Mouse (Mus musculus): ENCODE measurements around the gene Tnrc6c. TPM values are rescaled to one million over a fixed set of nuclear protein-coding genes. Genes with fewer than 3 reads are reported as not detected.

The Tnrc6c gene
- 4.7 and 4.8 TPM in 2 replicates for polyA plus RNA-seq (2016; fragmentation: Nextera tagmentation; extraction: Ambion mirVana)

DNA sequence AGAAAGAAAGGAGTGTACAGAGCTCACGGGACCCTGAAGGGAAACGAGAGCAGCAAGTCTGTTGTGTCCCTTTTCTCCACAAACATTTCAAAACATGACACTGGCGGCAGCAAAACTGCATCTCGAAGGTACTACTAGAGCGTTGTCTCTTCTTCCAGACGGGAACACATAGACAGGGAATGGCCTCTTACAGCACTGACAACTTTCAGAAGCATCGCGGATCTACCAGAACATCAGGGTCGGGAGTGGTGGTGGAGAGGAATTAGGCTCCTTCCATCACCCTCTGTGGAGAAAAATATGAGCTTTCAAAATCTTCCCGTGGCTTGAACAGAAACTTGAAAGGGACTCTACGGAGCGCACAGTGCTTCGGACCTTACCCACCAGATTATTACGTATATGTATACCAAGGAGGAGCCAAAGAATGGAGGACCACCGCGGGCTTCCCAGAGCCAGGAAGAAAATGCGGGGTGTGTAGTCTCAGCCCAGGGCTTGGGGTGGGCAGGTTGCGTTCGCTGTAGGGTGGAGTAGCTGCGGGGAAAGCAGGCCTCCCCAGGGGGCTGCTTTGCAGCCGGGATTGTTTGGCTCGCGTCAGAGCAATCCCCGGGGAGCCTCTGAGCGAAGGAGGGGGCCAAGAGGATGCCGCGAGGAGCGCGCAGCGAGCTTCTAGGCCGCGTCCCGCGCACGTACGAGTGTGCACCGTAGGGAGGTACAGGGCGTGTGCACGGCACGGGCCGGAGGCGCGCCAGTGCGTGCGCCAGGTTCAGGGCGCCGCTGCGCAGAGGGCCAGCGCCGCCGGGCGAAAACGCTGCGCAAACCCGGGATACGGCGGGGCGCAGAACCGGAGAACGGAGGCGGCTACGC, at the start of gene Tnrc6c:
TSS of gene Tnrc6c (plus strand) at position 799 of the 861 bp plus-strand sequence.
- H3K4me2 ChIP-seq = peak within 1 kb of the TSS; percentile 99
- peak within 1 kb of the TSS; percentile 83 for H3K27ac ChIP-seq
- H3K36me3 ChIP-seq = no peaks in the 10 kb centered on the region
- WGBS (ENCODE audit: insufficient replicate concordance) = 2% methylated on average over 62 of the region's 62 CpGs
- no peaks in the 10 kb centered on the region for H3K9me3 ChIP-seq (replicated peaks)
- ATAC-seq = peak; percentile 74
- peak within 1 kb of the TSS; percentile 88 for H3K9ac ChIP-seq
- peaks cover 44% of the 10 kb centered on the region for H3K4me1 ChIP-seq
- peak within 1 kb of the TSS; percentile 83 for H3K4me3 ChIP-seq
- H3K27me3 ChIP-seq (replicated peaks) = peaks cover 55% of the 10 kb centered on the region

DNA sequence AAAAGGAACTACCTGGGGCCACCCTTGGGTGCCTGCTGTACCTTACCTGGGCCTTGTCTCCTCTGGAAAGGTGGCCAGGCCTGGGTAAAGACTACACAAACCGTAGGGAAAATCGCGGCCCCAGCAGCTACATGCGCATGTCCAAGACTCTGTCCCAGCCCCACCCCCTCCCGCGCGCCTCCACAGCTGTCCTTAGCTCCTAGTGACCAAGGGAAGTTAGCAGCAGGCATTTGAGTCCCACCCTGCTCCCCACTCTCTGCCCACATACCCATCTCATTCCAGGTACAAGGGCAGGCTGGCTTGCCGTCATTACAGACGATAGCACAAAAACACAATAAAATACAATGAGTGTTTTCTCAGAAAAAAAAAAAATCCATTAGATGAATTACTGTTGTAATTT, 48.0 kb upstream of the Tnrc6c start:
- Histone ChIP-seq H3K27ac (no peak overlapping the region), H3K4me3 (no peak overlapping the region), H3K9ac (no peak overlapping the region), H3K9me3 (replicated peaks) (no peaks in the 10 kb centered on the region), H3K4me2 (peak overlapping the region; percentile 23; the same call in 1 of the 2 replicates), H3K4me1 (peaks cover 11% of the 10 kb centered on the region), H3K27me3 (replicated peaks) (peaks cover 90% of the 10 kb centered on the region), H3K36me3 (no peaks in the 10 kb centered on the region)
- ATAC-seq = no peak
- WGBS (ENCODE audit: insufficient replicate concordance) = 29% methylated on average over 9 of the region's 9 CpGs

DNA sequence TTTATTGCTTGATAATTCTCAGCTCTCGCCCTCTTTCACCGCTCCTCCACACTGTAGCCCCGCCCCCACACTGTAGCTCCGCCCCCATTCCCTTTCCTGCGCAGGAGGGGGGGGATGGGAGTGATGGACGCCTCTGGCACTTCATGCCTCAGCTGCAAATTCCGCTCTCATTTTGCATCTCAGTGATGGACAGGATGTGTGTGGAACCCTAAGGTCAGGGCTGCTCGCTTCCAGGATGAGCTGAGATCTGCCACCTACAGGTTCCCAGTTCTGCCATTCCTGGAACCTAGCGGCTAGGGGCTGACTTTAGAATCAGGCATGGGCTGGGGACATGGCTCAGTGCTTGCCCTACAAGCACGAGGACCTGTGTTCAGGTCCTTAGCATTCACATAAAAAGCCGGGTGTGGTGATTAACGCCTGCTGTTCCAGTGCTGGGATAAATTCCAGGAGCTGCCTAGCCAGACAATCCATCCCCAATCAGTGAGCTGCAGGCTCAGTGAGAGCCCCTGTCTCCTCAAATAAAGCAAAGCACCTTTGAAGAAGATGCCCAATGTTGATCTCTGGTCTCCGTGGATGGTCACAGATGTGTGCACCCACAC, 47.4 kb upstream of the Tnrc6c start:
- no peak for ATAC-seq
- Histone ChIP-seq H3K27ac (no peak overlapping the region), H3K4me1 (peaks cover 17% of the 10 kb centered on the region), H3K4me2 (no peak overlapping the region), H3K9ac (no peak overlapping the region), H3K4me3 (no peak overlapping the region), H3K9me3 (replicated peaks) (no peaks in the 10 kb centered on the region), H3K36me3 (no peaks in the 10 kb centered on the region), H3K27me3 (replicated peaks) (peaks cover 90% of the 10 kb centered on the region)
- WGBS (ENCODE audit: insufficient replicate concordance) = 14% methylated on average over 13 of the region's 13 CpGs

DNA sequence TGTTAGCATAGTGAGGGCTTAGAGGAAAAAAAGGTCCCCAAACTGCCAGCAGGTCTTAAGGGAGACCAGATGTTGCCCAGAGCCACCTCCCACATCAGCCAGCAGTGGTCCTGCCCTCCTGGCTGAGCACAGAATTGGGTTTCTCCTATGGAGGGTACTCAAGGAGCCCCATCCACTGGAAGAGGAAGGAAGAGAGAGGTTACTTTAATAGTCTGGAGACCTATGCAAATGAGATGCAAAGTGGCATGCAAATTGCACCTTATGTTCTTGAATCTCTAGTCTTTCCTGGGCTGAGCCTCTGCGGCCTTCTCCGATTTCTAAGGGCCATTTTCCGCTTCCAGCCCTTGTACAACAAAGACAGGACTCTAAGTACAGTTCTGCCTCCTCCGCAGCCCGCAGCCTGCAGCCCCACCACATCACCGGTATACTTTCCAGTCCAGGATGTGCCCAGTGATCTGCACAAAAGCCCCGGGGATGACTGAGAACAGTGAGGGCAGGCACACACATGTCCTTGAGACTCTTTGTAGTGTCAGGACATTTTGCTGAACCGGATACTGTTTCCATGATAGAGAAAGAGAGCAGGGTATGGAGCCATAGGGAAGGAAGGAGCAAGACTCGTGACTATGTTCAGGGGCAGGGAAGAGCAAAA, 45.8 kb upstream of the Tnrc6c start:
- H3K27me3 ChIP-seq (replicated peaks) = peaks cover 93% of the 10 kb centered on the region
- H3K27ac ChIP-seq = no peak overlapping the region
- peaks cover 18% of the 10 kb centered on the region for H3K4me1 ChIP-seq
- 49% methylated on average over 9 of the region's 9 CpGs for WGBS (ENCODE audit: insufficient replicate concordance)
- H3K9me3 ChIP-seq (replicated peaks) = no peaks in the 10 kb centered on the region
- H3K4me3 ChIP-seq = no peak overlapping the region
- no peaks in the 10 kb centered on the region for H3K36me3 ChIP-seq
- no peak overlapping the region for H3K9ac ChIP-seq
- ATAC-seq = no peak
- no peak overlapping the region for H3K4me2 ChIP-seq

DNA sequence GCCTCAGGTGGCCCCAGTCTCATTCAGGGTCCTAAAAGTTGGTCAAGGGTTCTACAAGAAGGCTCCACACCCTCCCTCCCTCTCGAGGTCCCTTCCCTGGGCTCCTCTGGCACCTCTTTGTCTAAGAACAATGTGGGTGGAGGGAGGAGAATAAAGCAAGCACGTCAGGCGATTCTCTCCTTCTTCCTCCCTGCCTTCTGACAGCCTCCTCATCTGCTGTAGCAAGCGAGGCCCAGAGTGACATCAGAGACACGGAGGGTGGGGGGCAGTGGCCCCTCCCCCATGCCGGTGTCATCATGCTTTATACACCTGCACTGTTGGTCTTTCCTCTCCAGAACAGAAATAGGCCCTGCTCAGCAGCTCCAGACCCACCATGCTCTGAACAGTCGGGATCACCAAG, 45.1 kb upstream of the Tnrc6c start:
- Histone ChIP-seq H3K4me2 (no peak overlapping the region), H3K9me3 (replicated peaks) (no peaks in the 10 kb centered on the region), H3K27ac (no peak overlapping the region), H3K4me1 (peaks cover 18% of the 10 kb centered on the region), H3K27me3 (replicated peaks) (peaks cover 93% of the 10 kb centered on the region), H3K36me3 (no peaks in the 10 kb centered on the region), H3K4me3 (no peak overlapping the region), H3K9ac (no peak overlapping the region)
- no peak for ATAC-seq
- WGBS (ENCODE audit: insufficient replicate concordance) = 40% methylated on average over 7 of the region's 7 CpGs

DNA sequence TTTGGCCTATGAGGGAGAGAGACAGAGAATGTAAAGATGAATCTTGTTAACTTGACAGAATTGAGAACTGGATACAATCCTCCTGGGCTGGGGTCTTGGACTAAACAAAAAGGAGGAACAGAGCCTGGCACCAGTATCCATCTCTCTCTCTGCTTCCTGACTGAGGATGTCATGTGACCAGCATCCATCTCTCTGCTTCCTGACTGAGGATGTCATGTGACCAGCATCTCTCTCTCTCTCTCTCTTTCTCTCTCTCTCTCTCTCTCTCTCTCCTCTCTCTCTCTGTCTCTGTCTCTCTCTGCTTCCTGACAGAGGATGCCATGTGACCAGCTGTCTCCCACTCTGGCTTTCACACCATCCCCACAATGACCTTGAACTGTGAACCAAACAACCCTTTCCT, 43.5 kb upstream of the Tnrc6c start:
- peaks cover 94% of the 10 kb centered on the region for H3K27me3 ChIP-seq (replicated peaks)
- H3K4me1 ChIP-seq = peaks cover 18% of the 10 kb centered on the region

DNA sequence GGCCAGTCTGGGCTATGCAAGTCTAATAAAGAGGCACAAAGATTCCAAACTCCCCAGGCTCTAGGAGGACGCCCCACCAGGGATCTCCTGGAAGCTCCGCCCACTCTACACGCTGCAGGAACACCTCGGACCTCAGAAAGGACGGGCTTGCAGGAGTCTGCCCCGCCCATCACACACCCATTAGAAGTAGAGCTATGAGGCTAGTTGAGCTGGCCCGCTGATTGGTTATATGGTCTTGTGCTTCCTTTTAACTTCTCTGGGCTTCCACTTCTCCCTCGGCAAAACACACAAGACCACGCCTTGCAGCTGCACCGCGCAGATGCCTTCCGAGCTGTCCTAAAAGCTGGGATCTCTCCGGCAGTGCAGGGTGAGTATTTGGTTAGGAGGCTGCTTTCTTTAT, 43.0 kb upstream of the Tnrc6c start:
- Histone ChIP-seq H3K27me3 (replicated peaks) (peaks cover 94% of the 10 kb centered on the region), H3K9me3 (replicated peaks) (no peaks in the 10 kb centered on the region), H3K27ac (no peak overlapping the region), H3K4me3 (no peak overlapping the region), H3K4me1 (peaks cover 16% of the 10 kb centered on the region), H3K4me2 (peak overlapping the region; percentile 48), H3K9ac (no peak overlapping the region), H3K36me3 (no peaks in the 10 kb centered on the region)
- 4% methylated on average over 13 of the region's 13 CpGs for WGBS (ENCODE audit: insufficient replicate concordance)
- ATAC-seq = peak; percentile 71

More for the DNA sequence above, 43.5 kb upstream of the Tnrc6c start:
- Histone ChIP-seq H3K36me3 (no peaks in the 10 kb centered on the region), H3K9ac (no peak overlapping the region), H3K4me2 (peak overlapping the region; percentile 48), H3K9me3 (replicated peaks) (no peaks in the 10 kb centered on the region), H3K27ac (no peak overlapping the region), H3K4me3 (no peak overlapping the region)
- no peak for ATAC-seq

DNA sequence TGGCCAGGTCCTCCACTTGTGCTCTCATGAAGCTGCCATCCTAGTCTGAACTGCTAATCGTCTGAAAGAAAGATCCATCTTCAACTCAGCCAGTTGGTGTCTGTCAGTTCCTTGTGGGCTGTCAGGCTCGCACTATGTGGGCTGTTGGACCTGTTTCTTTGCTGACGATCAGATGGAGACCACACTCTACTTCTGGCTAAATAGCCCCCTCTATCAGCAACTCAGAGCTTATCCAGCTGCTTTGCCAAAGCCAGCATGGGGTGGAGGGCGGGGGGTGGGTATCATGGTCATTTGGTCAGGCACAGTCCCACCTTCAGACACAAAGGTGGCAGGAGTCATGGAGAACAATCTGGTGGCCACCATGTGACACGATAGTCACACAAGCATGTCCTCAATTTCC, 42.2 kb upstream of the Tnrc6c start:
- Histone ChIP-seq H3K9me3 (replicated peaks) (no peaks in the 10 kb centered on the region), H3K4me1 (0 out of 2 replicates have a peak, but pooled peaks cover 10% of the 10 kb centered on the region), H3K36me3 (no peaks in the 10 kb centered on the region), H3K4me3 (no peak overlapping the region), H3K27me3 (replicated peaks) (peaks cover 95% of the 10 kb centered on the region), H3K9ac (no peak overlapping the region), H3K27ac (no peak overlapping the region), H3K4me2 (no peak overlapping the region)
- 25% methylated on average over 5 of the region's 5 CpGs for WGBS (ENCODE audit: insufficient replicate concordance)
- no peak for ATAC-seq

DNA sequence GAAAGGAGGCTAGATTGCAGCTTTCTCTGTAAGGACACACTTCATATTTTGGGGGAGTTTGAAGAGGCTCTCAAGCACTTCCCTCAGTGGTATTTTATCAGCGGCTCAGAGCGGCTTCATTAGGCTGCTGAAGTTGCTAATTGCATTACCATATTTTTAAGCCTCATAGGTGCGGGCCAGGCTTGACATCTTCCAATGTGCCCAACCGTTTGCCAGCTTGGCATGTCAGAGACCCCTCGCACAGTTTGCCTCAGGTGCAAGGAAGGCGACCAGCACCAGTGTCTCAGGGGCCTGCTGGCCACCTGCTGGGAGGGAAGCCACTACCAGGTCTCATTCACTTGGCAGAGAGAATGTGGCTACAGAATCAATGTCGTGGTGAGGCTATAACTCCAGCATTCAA, 41.2 kb upstream of the Tnrc6c start:
- Histone ChIP-seq H3K9me3 (replicated peaks) (no peaks in the 10 kb centered on the region), H3K4me3 (no peak overlapping the region), H3K4me1 (0 out of 2 replicates have a peak, but pooled peaks cover 10% of the 10 kb centered on the region), H3K27ac (no peak overlapping the region), H3K9ac (no peak overlapping the region), H3K27me3 (replicated peaks) (peaks cover 95% of the 10 kb centered on the region), H3K4me2 (no peak overlapping the region), H3K36me3 (no peaks in the 10 kb centered on the region)
- no peak for ATAC-seq
- WGBS (ENCODE audit: insufficient replicate concordance) = 32% methylated on average over 7 of the region's 7 CpGs

DNA sequence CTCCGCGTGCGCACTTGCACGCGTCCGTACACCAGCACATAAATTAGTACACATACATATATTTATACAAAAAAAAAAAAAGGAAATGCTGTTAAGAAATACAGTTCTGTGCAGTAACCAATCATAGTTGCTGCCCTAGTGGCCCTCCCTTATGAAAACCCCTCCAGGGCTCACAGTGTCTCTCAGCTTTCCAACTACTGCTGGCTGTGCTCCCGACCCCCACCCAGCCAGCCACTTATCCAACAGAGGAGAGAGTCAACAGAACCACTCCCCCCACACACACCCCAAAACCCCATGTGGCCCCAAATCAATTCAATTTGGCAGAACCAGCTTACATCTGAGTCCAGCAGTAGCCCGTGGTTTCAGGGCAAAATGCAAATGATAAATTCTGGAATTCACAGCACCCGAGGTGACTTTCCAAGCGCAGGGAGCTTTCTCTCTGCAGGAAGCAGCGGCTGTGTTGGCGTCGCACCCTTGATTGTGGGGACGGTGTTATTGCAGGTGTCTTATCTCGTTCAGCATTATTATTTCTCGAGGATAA, 36.7 kb upstream of the Tnrc6c start:
- peaks cover 88% of the 10 kb centered on the region for H3K27me3 ChIP-seq (replicated peaks)

DNA sequence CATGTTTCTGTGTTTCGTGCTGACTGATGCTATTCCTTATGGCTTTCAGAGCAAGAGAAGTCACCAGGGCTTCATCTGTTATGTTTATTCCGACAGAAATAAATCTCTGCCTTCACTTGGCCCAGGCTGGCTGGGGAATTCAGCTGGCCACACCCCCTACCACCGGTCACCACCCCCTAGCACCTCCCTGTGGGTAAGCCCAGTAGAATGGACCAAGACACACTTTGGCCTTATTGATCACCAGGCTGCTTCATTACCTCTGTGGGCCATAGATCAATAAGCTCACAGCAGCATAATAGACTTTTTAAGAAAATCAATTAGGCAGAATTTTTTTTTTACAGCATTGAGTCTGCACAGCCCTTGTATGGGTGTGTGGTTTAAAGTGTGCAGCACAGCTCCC, 35.9 kb upstream of the Tnrc6c start:
- WGBS (ENCODE audit: insufficient replicate concordance) = 22% methylated on average over 3 of the region's 3 CpGs
- Histone ChIP-seq H3K4me2 (no peak overlapping the region), H3K36me3 (no peaks in the 10 kb centered on the region), H3K4me3 (no peak overlapping the region), H3K9ac (no peak overlapping the region), H3K27ac (no peak overlapping the region), H3K4me1 (peaks cover 6% of the 10 kb centered on the region; the same call in 1 of the 2 replicates), H3K9me3 (replicated peaks) (no peaks in the 10 kb centered on the region), H3K27me3 (replicated peaks) (peaks cover 82% of the 10 kb centered on the region)
- ATAC-seq = no peak

More for the DNA sequence above, 36.7 kb upstream of the Tnrc6c start:
- H3K27ac ChIP-seq = no peak overlapping the region
- no peak overlapping the region for H3K4me2 ChIP-seq
- no peaks in the 10 kb centered on the region for H3K9me3 ChIP-seq (replicated peaks)
- ATAC-seq = no peak
- H3K9ac ChIP-seq = no peak overlapping the region
- no peaks in the 10 kb centered on the region for H3K36me3 ChIP-seq
- H3K4me1 ChIP-seq = peaks cover 6% of the 10 kb centered on the region; the same call in 1 of the 2 replicates
- 18% methylated on average over 16 of the region's 16 CpGs for WGBS (ENCODE audit: insufficient replicate concordance)
- no peak overlapping the region for H3K4me3 ChIP-seq

DNA sequence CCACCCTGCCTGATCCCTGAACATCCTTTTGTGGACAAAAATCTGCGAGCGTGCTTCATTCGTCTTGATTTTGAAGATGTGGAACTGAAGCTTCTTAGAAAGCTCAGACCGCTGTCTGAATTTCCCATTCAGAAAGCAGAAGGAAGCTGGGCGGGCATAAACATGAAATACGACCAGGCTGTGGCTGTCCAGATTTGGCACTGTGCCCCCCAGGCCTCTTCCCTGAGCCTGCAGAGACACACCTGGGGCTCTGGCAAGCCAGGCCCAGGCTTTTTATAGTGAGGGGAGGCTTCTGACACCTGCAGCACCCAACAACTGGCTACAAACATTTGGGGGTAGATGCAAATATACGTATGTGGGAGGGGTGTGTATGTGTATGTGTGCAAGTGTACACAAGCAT, 35.3 kb upstream of the Tnrc6c start:
- peaks cover 80% of the 10 kb centered on the region for H3K27me3 ChIP-seq (replicated peaks)
- H3K27ac ChIP-seq = no peak overlapping the region
- WGBS (ENCODE audit: insufficient replicate concordance) = 49% methylated on average over 7 of the region's 7 CpGs

More for the DNA sequence above, 35.3 kb upstream of the Tnrc6c start:
- Histone ChIP-seq H3K4me2 (no peak overlapping the region), H3K36me3 (no peaks in the 10 kb centered on the region), H3K4me3 (no peak overlapping the region), H3K9ac (no peak overlapping the region), H3K9me3 (replicated peaks) (no peaks in the 10 kb centered on the region), H3K4me1 (peaks cover 6% of the 10 kb centered on the region; the same call in 1 of the 2 replicates)
- ATAC-seq = no peak

All from liver, embryonic 12.5 days (tissue).